19 mouse cellular contexts compared by ENCODE assay signal in the genomic region with DNA sequence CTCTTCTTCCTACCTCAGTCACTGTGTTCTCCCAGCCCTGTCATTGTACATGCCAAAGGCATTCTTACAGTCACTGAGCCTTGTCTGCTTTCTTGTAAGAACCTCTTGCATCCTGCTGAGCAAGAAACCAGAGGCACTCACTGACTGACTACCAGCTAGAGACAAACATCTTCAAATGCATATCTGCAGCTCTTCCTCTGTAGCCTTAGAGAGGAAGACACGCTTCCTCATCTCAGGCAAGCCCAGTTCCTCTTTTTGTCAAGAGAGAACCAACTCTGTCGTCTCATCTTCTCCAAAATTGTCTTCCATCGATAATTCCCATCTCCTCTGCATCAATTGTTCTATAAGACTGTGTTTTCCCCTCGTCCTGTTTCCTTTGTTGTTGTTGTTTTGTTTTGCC. TPM values are rescaled to one million over a fixed set of nuclear protein-coding genes. Genes with fewer than 3 reads are reported as not detected.
DNase-seq lines count a peak whose midpoint lies in the region; ATAC-seq and TF ChIP-seq lines count a peak whose summit lies in the region.
"Had no signal": no experiment of that assay in that cellular context is flagged by ENCODE, and none has a peak within 500 bp of the region (broad histone marks: within the 10 kb centered on the region; RNA-seq: fewer than 3 reads in every experiment).

No protein-coding gene starts in this region.

- TF ChIP-seq CTCF in liver, adult 2 months (IDR thresholded peaks at IDR 0.05; ENCODE audit: low read depth, low read length) = no peak
- no peak for TF ChIP-seq CTCF in bone marrow macrophage, adult 2 months (IDR thresholded peaks at IDR 0.05; ENCODE audit: low read depth, low read length)

- no peaks in the 10 kb centered on the region for H3K79me2 ChIP-seq in liver, adult 2 months (ENCODE audit: control insufficient read depth, insufficient read depth, low read length)

- peak overlapping the region; percentile 32; the same call in 1 of the 2 replicates for H3K27ac ChIP-seq in liver, adult 2 months (replicated peaks; ENCODE audit: insufficient read depth, low read depth, low read length)
- H3K27ac ChIP-seq in liver, embryonic 11.5 days (ENCODE audit: low read depth, low read length) = no peak overlapping the region
- H3K27ac ChIP-seq in bone marrow macrophage, adult 2 months (ENCODE audit: insufficient read depth, low read depth, low read length) = peak overlapping the region; percentile 72
- H3K27ac ChIP-seq: forebrain, embryonic 10.5 days; kidney, embryonic 15.5 days; limb, embryonic 15.5 days; midbrain, embryonic 15.5 days; neural tube, embryonic 12.5 days had no signal

- H3K4me1 ChIP-seq in liver, adult 2 months (ENCODE audit: control insufficient read depth, insufficient read depth, low read length) = peaks cover 5% of the 10 kb centered on the region
- no peaks in the 10 kb centered on the region; the same call in 1 of the 2 replicates for H3K4me1 ChIP-seq in liver, embryonic 11.5 days (replicated peaks; ENCODE audit: control insufficient read depth, insufficient read depth, low read length)
- peaks cover 35% of the 10 kb centered on the region for H3K4me1 ChIP-seq in bone marrow macrophage, adult 2 months (ENCODE audit: control insufficient read depth, insufficient read depth, low read length)

- H3K27me3 ChIP-seq in liver, adult 2 months (ENCODE audit: control insufficient read depth, insufficient read depth, low read length) = no peaks in the 10 kb centered on the region
- H3K27me3 ChIP-seq in liver, embryonic 11.5 days (replicated peaks; ENCODE audit: control insufficient read depth, insufficient read depth, low read length) = no peaks in the 10 kb centered on the region
- H3K27me3 ChIP-seq: heart, embryonic 12.5 days; kidney, embryonic 15.5 days; limb, embryonic 15.5 days had no signal

- WGBS in liver, adult 2 months = 73% methylated on average over 4 of the region's 4 CpGs
- 39% methylated on average over 4 of the region's 4 CpGs for WGBS in liver, embryonic 11.5 days

- no peak overlapping the region for H3K4me2 ChIP-seq in liver, embryonic 11.5 days
- H3K4me2 ChIP-seq: heart, embryonic 12.5 days; kidney, embryonic 15.5 days; limb, embryonic 15.5 days; midbrain, embryonic 15.5 days; neural tube, embryonic 12.5 days had no signal

- peak; percentile 48 for DNase-seq in liver, adult 2 months (ENCODE audit: extremely low read depth, low read depth, low spot score)
- DNase-seq in liver, embryonic 11.5 days (ENCODE audit: low spot score) = no peak
- peak; percentile 79 for DNase-seq in A20 (ENCODE audit: low read depth, low spot score)
- peak; percentile 12 to 29 for DNase-seq in monocyte, adult 2 months (ENCODE audit: low read depth in 1 of 2, low spot score in 2 of 2)
- DNase-seq in kidney, adult 11 months = no peak
- no peak for DNase-seq in left cerebral cortex, postnatal 10 days (ENCODE audit: extremely low spot score in 1 of 2, low spot score in 2 of 2)
- DNase-seq: adrenal gland, postnatal 36 days; cerebellum, adult 11 months; gastrocnemius, postnatal 25 days; right cerebral cortex, postnatal 4 days; thymus, postnatal 36 days had no signal

- H3K4me3 ChIP-seq in liver, adult 2 months (ENCODE audit: insufficient read depth, low read depth, low read length) = no peak overlapping the region
- H3K4me3 ChIP-seq in liver, embryonic 11.5 days (ENCODE audit: low read depth, low read length) = no peak overlapping the region
- H3K4me3 ChIP-seq in bone marrow macrophage, adult 2 months (ENCODE audit: insufficient read depth, low read length) = no peak overlapping the region
- H3K4me3 ChIP-seq: forebrain, embryonic 10.5 days; heart, embryonic 12.5 days; kidney, embryonic 15.5 days; limb, embryonic 15.5 days; midbrain, embryonic 15.5 days; neural tube, embryonic 12.5 days had no signal

- no peak for TF ChIP-seq POLR2A in liver, adult 2 months (IDR thresholded peaks at IDR 0.05; ENCODE audit: extremely low read depth, insufficient read depth, low read length)
- no peak for TF ChIP-seq POLR2A in bone marrow macrophage, adult 2 months (IDR thresholded peaks at IDR 0.05; ENCODE audit: borderline replicate concordance, low read depth, low read length)

- intact Hi-C loops in left cerebral cortex, postnatal 10 days (cut with DNase I) = no loop called here

- no peak overlapping the region for H3K9ac ChIP-seq in liver, adult 2 months (ENCODE audit: low read depth, low read length)
- H3K9ac ChIP-seq in liver, embryonic 11.5 days (ENCODE audit: low read depth, low read length) = no peak overlapping the region
- H3K9ac ChIP-seq: heart, embryonic 12.5 days; kidney, embryonic 15.5 days; limb, embryonic 15.5 days; midbrain, embryonic 15.5 days; neural tube, embryonic 12.5 days had no signal

- no peaks in the 10 kb centered on the region for H3K36me3 ChIP-seq in liver, adult 2 months (ENCODE audit: control insufficient read depth, insufficient read depth, low read length)
- no peaks in the 10 kb centered on the region for H3K36me3 ChIP-seq in liver, embryonic 11.5 days (ENCODE audit: control insufficient read depth, insufficient read depth, low read length)
- H3K36me3 ChIP-seq: forebrain, embryonic 10.5 days; heart, embryonic 12.5 days; kidney, embryonic 15.5 days; limb, embryonic 15.5 days; midbrain, embryonic 15.5 days; neural tube, embryonic 12.5 days had no signal

- H3K9me3 ChIP-seq in liver, embryonic 11.5 days (ENCODE audit: control insufficient read depth, low read length) = no peaks in the 10 kb centered on the region
- H3K9me3 ChIP-seq: forebrain, embryonic 10.5 days; heart, embryonic 12.5 days; kidney, embryonic 15.5 days; limb, embryonic 15.5 days; midbrain, embryonic 15.5 days; neural tube, embryonic 12.5 days had no signal

- no peak for ATAC-seq in liver, embryonic 11.5 days (replicated peaks; ENCODE audit: low FRiP score)
- no peak for ATAC-seq in CD4-positive, CD25-positive, alpha-beta regulatory T cell, adult 4 months
- ATAC-seq: midbrain, embryonic 15.5 days had no signal

RNA-seq across cellular contexts. Expression of gene Cd302, which starts 4.3 kb away (rescaled TPM):
- total RNA-seq in liver, adult 2 months (2014; rRNA removed) = 440 and 468 TPM in 2 replicates
- polyA plus RNA-seq in liver, adult 2 months (2012; rRNA removed) = 200 and 218 TPM in 2 replicates
- 37.4 and 42.5 TPM in 2 replicates for polyA plus RNA-seq in liver, embryonic 11.5 days (2014; fragmentation: Nextera tagmentation; extraction: Ambion mirVana)
- polyA plus RNA-seq in bone marrow macrophage, adult 2 months (2012; ENCODE audit: insufficient read depth, insufficient read length, missing spikeins) = 120 and 135 TPM in 2 replicates
- polyA plus RNA-seq in CD4-positive, CD25-positive, alpha-beta regulatory T cell, adult 4 months (2017; shearing (Covaris generic)) = 1 to 10 TPM; 3.4 to 5.7 TPM
- total RNA-seq in left cerebral cortex, postnatal 10 days (2021) = 10 to 100 TPM; 11.5 to 13.4 TPM

Comparison
In these comparisons a context has a peak if more than half of its experiments do, and no peak if none do; other contexts are left out.
1. DNase-seq: peak in liver, adult 2 months (single experiment), A20 (single experiment) and monocyte, adult 2 months (2 of 2); none in liver, embryonic 11.5 days (single experiment), kidney, adult 11 months (single experiment) and left cerebral cortex, postnatal 10 days (0 of 2).